Mouse (Mus musculus) neutrophil, adult 65 days (primary cell): ENCODE results near the gene Vmn1r8. TPM values are rescaled to one million over a fixed set of nuclear protein-coding genes. Genes with fewer than 3 reads are reported as not detected.

Experiments used
- total RNA-seq: library from RNA; stranded (reverse); gene quantifications from 2 replicates; pipeline ENCODE4 v1.2.4, GENCODE M21; 2023

The Vmn1r8 gene
- not detected in 2 replicates for total RNA-seq

GRCm38 (mm10) chr6:57031984-57032383 is at the start of gene Vmn1r8:
Gene Vmn1r8 (plus strand): TSS chr6:57032284.

GRCm38 (mm10) chr6:56996943-56997342 is 35.1 kb upstream of the Vmn1r8 start, which contains the start of gene Vmn1r6:
Gene Vmn1r6 (plus strand): TSS chr6:56997243.

GRCm38 (mm10) chr6:57025224-57025623 is 6.9 kb upstream of the Vmn1r8 start, which contains the start of gene Vmn1r7:
Gene Vmn1r7 (minus strand): TSS chr6:57025324.

GRCm38 (mm10) chr6:57066487-57066886 is 34.4 kb downstream of the Vmn1r8 start, which contains the start of gene Vmn1r9:
Gene Vmn1r9 (plus strand): TSS chr6:57066787.

Other genes starting within 250 kb of the Vmn1r8 start
- gene Kbtbd2, start 234.5 kb upstream of the Vmn1r8 start, total RNA-seq: 46.8 and 49.6 TPM in 2 replicates
- gene Fkbp9, start 200.2 kb upstream of the Vmn1r8 start, total RNA-seq: 0.98 and 1.5 TPM in 2 replicates
- gene Nt5c3, start 108.4 kb upstream of the Vmn1r8 start, total RNA-seq: 32.1 and 33.8 TPM in 2 replicates
- not detected in 2 replicates for gene Vmn1r4, start 108.3 kb upstream of the Vmn1r8 start, total RNA-seq
- gene Vmn1r5, start 62.0 kb upstream of the Vmn1r8 start, total RNA-seq: not detected in 2 replicates
- not detected in 2 replicates for gene Vmn1r6, start 35.0 kb upstream of the Vmn1r8 start, total RNA-seq
- gene Vmn1r7, start 7.0 kb upstream of the Vmn1r8 start, total RNA-seq: not detected in 2 replicates
- gene Vmn1r9, start 34.5 kb downstream of the Vmn1r8 start, total RNA-seq: not detected in 2 replicates
- gene Vmn1r10, start 77.2 kb downstream of the Vmn1r8 start, total RNA-seq: not detected in 2 replicates
- not detected in 2 replicates for gene Vmn1r11, start 101.2 kb downstream of the Vmn1r8 start, total RNA-seq
- 0.14 and 0.16 TPM in 2 replicates for gene Vmn1r12, start 124.6 kb downstream of the Vmn1r8 start, total RNA-seq
- not detected in 2 replicates for gene Vmn1r13, start 171.0 kb downstream of the Vmn1r8 start, total RNA-seq
- gene Vmn1r14, start 199.4 kb downstream of the Vmn1r8 start, total RNA-seq: not detected in 2 replicates
- gene Vmn1r15, start 225.7 kb downstream of the Vmn1r8 start, total RNA-seq: not detected in 2 replicates